Mouse (Mus musculus): ENCODE results near the gene Fam129b. TPM values are rescaled to one million over a fixed set of nuclear protein-coding genes. Genes with fewer than 3 reads are reported as not detected.
A peak's percentile ranks its signal among the peaks of the same experiment; 100 is the strongest.

Fam129b gene
- polyA plus RNA-seq, 1 experiment from 2014 or later: 111 TPM

- no peaks in the 10 kb centered on the region for H3K36me3 ChIP-seq
- H3K9ac ChIP-seq: no peak overlapping the region
- no peak overlapping the region for H3K4me2 ChIP-seq (replicated peaks)
- H3K27ac ChIP-seq (replicated peaks): no peak overlapping the region
- WGBS: 79% methylated on average over 8 of the region's 8 CpGs
- no peak overlapping the region for H3K4me3 ChIP-seq (replicated peaks)
- no peaks in the 10 kb centered on the region for H3K9me3 ChIP-seq (replicated peaks)
- no peak for ATAC-seq (ENCODE audit: insufficient number of reproducible peaks, low FRiP score, low TSS enrichment, low read depth)
- H3K4me1 ChIP-seq: 0 out of 2 replicates have a peak, but pooled peaks cover 6% of the 10 kb centered on the region
- no peaks in the 10 kb centered on the region for H3K27me3 ChIP-seq
Measured at GRCm38 (mm10) chr2:32860799-32861198, 15.1 kb upstream of the Fam129b start.

- WGBS: 92% methylated on average over 3 of the region's 3 CpGs
- ATAC-seq (ENCODE audit: insufficient number of reproducible peaks, low FRiP score, low TSS enrichment, low read depth): no peak
- no peak overlapping the region for H3K4me3 ChIP-seq (replicated peaks)
- no peaks in the 10 kb centered on the region for H3K9me3 ChIP-seq (replicated peaks)
- H3K4me1 ChIP-seq: peaks cover 6% of the 10 kb centered on the region; the same call in 1 of the 2 replicates
- no peaks in the 10 kb centered on the region for H3K27me3 ChIP-seq
- H3K4me2 ChIP-seq (replicated peaks): no peak overlapping the region
- H3K36me3 ChIP-seq: no peaks in the 10 kb centered on the region
- H3K27ac ChIP-seq (replicated peaks): no peak overlapping the region
- H3K9ac ChIP-seq: no peak overlapping the region
Measured at GRCm38 (mm10) chr2:32863317-32863716, 12.6 kb upstream of the Fam129b start.

DNA sequence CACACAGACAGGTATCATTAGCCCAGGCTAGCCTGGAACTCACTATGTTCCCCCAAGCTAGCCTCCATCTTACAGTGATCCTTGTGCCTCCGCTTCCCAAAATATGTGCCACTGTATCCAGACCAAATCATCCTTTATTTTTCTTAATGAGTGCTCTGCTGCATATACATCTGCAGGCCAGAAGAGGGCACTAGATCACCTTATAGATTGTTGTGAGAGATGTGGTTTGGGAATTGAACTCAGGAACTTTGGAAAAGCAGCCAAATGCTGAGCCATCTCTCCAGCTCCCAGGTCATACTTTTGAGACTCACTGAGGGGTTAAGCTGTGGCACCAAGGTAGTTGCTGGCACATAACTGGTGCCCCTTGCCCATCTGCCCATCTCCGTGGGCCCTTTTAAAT, 11.2 kb upstream of the Fam129b start:
- H3K4me2 ChIP-seq (replicated peaks): no peak overlapping the region
- no peak overlapping the region for H3K27ac ChIP-seq (replicated peaks)
- H3K4me3 ChIP-seq (replicated peaks): no peak overlapping the region
- whole genome bisulfite sequencing: 60% methylated on average over 2 of the region's 2 CpGs
- H3K9ac ChIP-seq: no peak overlapping the region
- no peaks in the 10 kb centered on the region for H3K36me3 ChIP-seq
- no peak for ATAC-seq (ENCODE audit: insufficient number of reproducible peaks, low FRiP score, low TSS enrichment, low read depth)
- no peaks in the 10 kb centered on the region for H3K9me3 ChIP-seq (replicated peaks)
- peaks cover 7% of the 10 kb centered on the region; the same call in 1 of the 2 replicates for H3K4me1 ChIP-seq
- no peaks in the 10 kb centered on the region for H3K27me3 ChIP-seq

DNA sequence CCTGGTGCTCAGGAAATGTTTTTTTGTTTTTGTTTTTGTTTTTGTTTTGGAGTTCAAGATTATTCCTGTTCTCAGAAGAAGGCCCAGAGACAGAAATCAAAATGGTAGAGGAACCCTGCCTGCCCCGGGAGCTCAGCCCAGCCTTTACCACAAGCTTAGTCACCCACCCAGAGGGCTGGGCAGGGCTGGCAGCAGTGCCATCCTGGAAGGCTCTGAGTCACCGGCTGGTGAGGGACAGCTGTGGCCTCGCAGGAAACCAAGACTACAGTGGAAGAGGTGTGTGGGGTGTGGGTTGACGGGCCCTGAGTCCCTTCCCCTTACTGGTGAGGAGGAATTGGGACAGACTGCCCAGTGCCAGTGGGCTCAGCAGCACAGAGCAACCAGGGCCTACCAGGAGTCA, 8.6 kb upstream of the Fam129b start:
- Histone ChIP-seq H3K9me3 (replicated peaks) (no peaks in the 10 kb centered on the region), H3K27ac (replicated peaks) (peak overlapping the region; percentile 55), H3K4me1 (peaks cover 20% of the 10 kb centered on the region), H3K27me3 (no peaks in the 10 kb centered on the region), H3K9ac (no peak overlapping the region), H3K4me3 (replicated peaks) (no peak overlapping the region), H3K4me2 (replicated peaks) (no peak overlapping the region), H3K36me3 (no peaks in the 10 kb centered on the region)
- ATAC-seq (ENCODE audit: insufficient number of reproducible peaks, low FRiP score, low TSS enrichment, low read depth): peak; percentile 51
- 50% methylated on average over 4 of the region's 4 CpGs for WGBS

DNA sequence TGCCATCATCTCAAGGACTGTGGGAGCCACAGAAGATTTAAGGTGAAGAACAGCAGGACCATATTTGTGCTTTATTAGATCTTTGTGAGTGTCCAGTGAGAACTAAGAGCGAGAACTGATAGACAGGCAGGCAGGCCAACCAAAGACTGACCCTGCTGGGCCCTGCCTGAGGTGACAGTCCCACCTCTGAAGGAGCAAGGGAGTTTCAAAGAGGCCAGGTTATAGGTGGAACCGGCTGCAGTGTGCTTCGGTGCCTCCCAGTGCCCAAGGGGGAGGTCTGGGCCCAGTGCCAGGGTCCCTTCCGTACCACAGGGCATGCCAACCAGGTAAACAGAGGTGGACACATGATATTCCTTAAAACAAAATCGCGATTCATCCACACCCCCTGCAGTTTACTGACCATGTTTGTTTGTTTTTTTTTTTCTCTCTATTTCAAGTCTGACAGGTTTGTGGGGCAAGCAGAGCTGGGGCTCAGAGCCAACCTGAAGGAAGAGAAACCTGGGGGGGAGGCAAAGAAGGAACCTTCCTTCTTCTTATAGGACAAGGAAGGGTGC, 6.1 kb upstream of the Fam129b start:
- H3K4me2 ChIP-seq (replicated peaks): no peak overlapping the region
- H3K27me3 ChIP-seq: no peaks in the 10 kb centered on the region
- H3K9me3 ChIP-seq (replicated peaks): no peaks in the 10 kb centered on the region
- WGBS: 47% methylated on average over 6 of the region's 6 CpGs
- H3K4me3 ChIP-seq (replicated peaks): no peak overlapping the region
- ATAC-seq (ENCODE audit: insufficient number of reproducible peaks, low FRiP score, low TSS enrichment, low read depth): no peak
- H3K36me3 ChIP-seq: no peaks in the 10 kb centered on the region
- peaks cover 33% of the 10 kb centered on the region for H3K4me1 ChIP-seq
- no peak overlapping the region for H3K9ac ChIP-seq
- peak overlapping the region; percentile 86 for H3K27ac ChIP-seq (replicated peaks)

DNA sequence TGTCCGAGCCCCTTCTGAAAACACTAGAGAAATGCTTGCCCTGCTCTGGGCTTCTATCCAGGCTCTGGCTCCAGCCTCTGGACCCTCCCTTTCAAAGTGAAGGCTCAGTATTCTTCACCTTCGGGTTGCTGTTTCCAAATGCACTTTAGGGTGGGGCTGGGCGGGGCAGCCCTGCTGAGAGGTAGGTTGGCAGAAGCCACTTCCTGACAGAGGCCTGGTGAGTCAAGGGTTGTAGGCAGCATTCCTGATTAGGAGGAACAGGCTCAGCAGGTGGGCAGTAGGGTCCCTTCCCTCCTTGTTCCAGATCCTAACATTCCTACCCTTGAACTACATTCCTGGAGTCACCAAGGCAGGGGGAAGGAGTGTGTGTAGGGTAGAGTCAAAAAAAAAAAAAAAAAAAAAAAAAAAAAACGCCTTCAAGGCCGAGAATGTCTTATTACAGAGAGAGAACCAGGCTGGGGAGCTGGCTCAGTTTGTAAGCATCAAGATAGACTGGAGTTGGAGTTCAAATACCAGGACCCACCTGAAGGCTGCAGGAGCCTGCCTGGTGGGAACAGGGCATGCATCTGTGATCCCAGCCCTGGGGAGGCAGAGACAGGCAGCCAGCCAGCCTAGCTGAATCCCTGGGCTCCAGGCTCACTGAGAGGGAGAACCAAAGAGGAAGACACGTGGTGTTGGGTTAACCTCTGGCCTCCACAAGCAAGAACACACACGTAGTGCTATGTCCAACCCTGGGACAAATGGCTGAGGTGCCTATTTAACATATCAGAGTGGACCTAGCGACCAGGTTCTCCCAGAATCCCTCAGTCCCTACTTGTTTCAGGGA, 5.4 kb upstream of the Fam129b start:
- peak overlapping the region; percentile 86 for H3K27ac ChIP-seq (replicated peaks)
- no peaks in the 10 kb centered on the region for H3K36me3 ChIP-seq
- H3K4me3 ChIP-seq (replicated peaks): no peak overlapping the region
- no peaks in the 10 kb centered on the region for H3K27me3 ChIP-seq
- no peaks in the 10 kb centered on the region for H3K9me3 ChIP-seq (replicated peaks)
- H3K9ac ChIP-seq: no peak overlapping the region
- peaks cover 38% of the 10 kb centered on the region for H3K4me1 ChIP-seq
- ATAC-seq (ENCODE audit: insufficient number of reproducible peaks, low FRiP score, low TSS enrichment, low read depth): no peak
- H3K4me2 ChIP-seq (replicated peaks): no peak overlapping the region
- 34% methylated on average over 7 of the region's 8 CpGs for WGBS

DNA sequence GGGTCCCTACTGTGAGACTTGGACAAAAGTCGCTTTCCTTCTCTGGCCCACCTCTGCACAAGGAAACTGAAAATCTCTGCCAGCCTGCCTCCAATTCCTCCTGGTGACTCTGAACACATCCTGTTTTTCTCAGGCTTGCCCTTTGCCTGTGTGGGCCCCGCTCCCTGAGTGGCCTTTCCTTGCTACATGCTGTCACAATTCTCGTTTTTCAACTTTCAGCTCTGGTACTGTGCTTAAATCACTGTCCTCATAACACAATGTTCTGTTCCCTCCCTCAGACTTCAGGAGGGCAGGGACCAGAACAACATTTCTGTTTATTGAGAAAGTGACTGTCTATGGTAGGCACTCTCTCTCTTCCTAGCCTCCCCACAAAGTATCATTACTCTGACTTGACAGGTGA, 1.8 kb upstream of the Fam129b start:
- Histone ChIP-seq H3K36me3 (no peaks in the 10 kb centered on the region), H3K4me3 (replicated peaks) (no peak overlapping the region; the same call in 1 of the 2 replicates), H3K4me1 (peaks cover 55% of the 10 kb centered on the region), H3K4me2 (replicated peaks) (no peak overlapping the region), H3K9me3 (replicated peaks) (no peaks in the 10 kb centered on the region), H3K9ac (no peak overlapping the region; the same call in 1 of the 2 replicates), H3K27me3 (no peaks in the 10 kb centered on the region), H3K27ac (replicated peaks) (peak overlapping the region; percentile 87)
- ATAC-seq (ENCODE audit: insufficient number of reproducible peaks, low FRiP score, low TSS enrichment, low read depth): no peak
- 67% methylated on average over 3 of the region's 3 CpGs for WGBS

GRCm38 (mm10) chr2:32874951-32875674, 801 bp upstream of the Fam129b start:
- Histone ChIP-seq H3K4me1 (peaks cover 61% of the 10 kb centered on the region), H3K9ac (peak overlapping the region; percentile 86)
- peak; percentile 13; the same call in 1 of the 2 replicates for ATAC-seq (ENCODE audit: insufficient number of reproducible peaks, low FRiP score, low TSS enrichment, low read depth)

GRCm38 (mm10) chr2:32876490-32877302, 782 bp downstream of the Fam129b start:
- Histone ChIP-seq H3K4me3 (replicated peaks) (peak overlapping the region; percentile 80), H3K27ac (replicated peaks) (peak overlapping the region; percentile 87), H3K9me3 (replicated peaks) (no peaks in the 10 kb centered on the region), H3K9ac (peak overlapping the region; percentile 86), H3K4me2 (replicated peaks) (peak overlapping the region; percentile 74), H3K27me3 (no peaks in the 10 kb centered on the region), H3K4me1 (peaks cover 68% of the 10 kb centered on the region), H3K36me3 (no peaks in the 10 kb centered on the region)
- ATAC-seq (ENCODE audit: insufficient number of reproducible peaks, low FRiP score, low TSS enrichment, low read depth): no peak
- 1% methylated on average over 20 of the region's 20 CpGs for WGBS

More at GRCm38 (mm10) chr2:32874951-32875674, 801 bp upstream of the Fam129b start:
- no peaks in the 10 kb centered on the region for H3K27me3 ChIP-seq
- 6% methylated on average over 15 of the region's 15 CpGs for WGBS
- no peaks in the 10 kb centered on the region for H3K36me3 ChIP-seq
- H3K4me2 ChIP-seq (replicated peaks): peak overlapping the region; percentile 74
- H3K27ac ChIP-seq (replicated peaks): peak overlapping the region; percentile 87
- H3K4me3 ChIP-seq (replicated peaks): peak overlapping the region; percentile 80
- no peaks in the 10 kb centered on the region for H3K9me3 ChIP-seq (replicated peaks)

- Histone ChIP-seq H3K4me2 (replicated peaks) (peak overlapping the region; percentile 74), H3K4me1 (peaks cover 74% of the 10 kb centered on the region), H3K27ac (replicated peaks) (peak overlapping the region; percentile 87), H3K27me3 (no peaks in the 10 kb centered on the region), H3K9me3 (replicated peaks) (no peaks in the 10 kb centered on the region), H3K9ac (peak overlapping the region; percentile 86), H3K4me3 (replicated peaks) (peak overlapping the region; percentile 80), H3K36me3 (no peaks in the 10 kb centered on the region)
- ATAC-seq (ENCODE audit: insufficient number of reproducible peaks, low FRiP score, low TSS enrichment, low read depth): no peak
- WGBS: 23% methylated on average over 5 of the region's 5 CpGs
Measured at GRCm38 (mm10) chr2:32877303-32877702, 1.4 kb downstream of the Fam129b start.

All from embryonic facial prominence, embryonic 15.5 days (tissue).